Mouse (Mus musculus): ENCODE results near the gene Nme8.
A peak's percentile ranks its signal among the peaks of the same experiment; 100 is the strongest.

Nme8 gene

DNA sequence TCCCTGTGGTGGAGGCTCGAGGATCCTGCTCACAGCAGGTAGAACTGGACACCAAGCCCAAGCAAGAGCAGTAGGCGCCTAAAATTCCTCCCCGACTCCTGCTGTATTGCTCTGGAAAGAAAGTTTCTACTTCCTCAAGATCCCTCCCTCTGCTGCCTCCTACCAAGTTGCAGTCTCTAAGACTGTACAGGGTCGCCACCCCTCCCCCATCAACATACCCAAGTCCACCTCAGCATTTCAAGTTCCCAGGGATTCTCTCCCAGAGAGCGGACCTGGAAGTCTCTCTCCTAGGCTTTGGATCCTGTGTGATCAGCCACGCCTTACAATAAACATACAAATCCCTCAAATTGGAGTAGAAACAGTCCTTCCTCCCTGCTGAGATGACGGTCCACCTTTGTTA is at the start of gene Nme8:
Gene Nme8 (minus strand): TSS at position 5 of the 400 bp plus-strand sequence.
- no peak for DNase-seq

DNA sequence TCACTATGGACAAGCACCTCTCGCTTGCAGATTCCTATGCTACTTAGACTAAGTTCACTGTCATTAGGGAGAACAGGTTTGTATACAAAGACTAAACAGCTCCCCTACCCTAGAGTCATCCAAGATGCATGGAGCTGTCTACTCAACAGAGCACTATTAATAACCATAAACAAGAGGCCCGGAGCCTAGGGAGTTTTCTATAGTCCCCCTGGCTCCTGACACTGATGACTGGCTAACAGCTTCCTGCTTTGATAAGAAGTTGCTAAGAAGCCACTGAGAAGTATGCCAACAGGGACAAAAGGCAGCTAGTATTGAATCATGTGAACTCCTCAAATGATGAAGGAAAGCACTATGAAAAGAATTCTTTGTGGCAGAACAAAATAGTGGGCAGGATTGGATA is 48.1 kb upstream of the Nme8 start:
- no peak for DNase-seq

DNA sequence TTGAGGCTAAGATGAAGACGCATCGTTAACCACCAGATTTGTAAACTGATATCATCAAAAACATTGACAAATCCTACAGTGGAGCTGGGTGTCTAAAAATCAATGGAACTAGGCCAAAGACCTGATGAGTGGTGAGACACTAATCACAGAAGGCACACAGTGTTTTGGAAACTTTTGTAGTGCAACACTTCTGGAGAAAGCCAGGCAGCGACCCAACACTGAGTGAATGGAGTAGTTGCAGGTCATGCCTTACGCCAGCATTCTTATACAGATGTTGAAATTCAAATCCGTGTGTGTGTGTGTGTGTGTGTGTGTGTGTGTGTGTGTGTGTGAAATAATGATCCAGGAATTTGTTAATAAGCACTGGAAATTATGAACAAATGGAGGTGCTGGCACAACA is 46.9 kb upstream of the Nme8 start:
- DNase-seq = no peak

DNA sequence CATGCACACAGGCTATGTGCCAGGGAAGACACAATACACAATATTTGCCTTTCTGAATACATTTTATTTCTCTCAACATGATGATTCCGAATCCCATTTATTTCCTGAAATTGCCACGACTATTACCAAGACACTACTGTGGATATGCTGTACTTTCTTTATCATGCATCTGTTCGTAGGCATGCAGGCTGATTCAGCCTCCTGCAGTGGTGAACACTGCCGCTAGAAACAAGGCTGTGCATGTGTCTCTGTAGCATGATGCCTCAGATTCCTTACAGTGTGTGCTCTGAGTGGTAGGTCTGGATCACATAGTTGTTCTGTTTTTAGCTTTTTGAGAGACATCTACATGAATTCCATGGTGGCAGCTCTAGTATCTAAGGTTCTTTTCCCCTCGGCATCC is 37.0 kb upstream of the Nme8 start:
- no peak for DNase-seq

DNA sequence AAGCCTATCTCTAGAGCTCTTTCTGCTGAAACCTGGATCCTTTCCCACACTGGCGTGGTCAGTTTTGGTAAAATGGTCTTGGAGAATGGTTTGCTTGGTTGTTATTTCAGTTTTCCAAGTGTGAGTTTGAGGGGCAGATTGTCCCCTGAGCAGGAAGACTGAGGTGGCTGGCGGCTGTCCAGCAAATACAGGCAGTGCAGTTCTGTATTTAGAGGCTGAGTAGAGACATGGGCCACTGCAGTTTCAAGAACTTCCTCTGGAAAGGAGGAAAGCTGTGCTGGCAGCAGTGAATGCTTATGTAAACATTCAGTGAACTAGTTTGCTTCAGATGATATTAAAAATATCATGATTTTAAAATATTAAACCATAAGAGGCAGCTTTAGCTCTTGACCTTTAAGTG is 33.2 kb upstream of the Nme8 start:
- DNase-seq = no peak

DNA sequence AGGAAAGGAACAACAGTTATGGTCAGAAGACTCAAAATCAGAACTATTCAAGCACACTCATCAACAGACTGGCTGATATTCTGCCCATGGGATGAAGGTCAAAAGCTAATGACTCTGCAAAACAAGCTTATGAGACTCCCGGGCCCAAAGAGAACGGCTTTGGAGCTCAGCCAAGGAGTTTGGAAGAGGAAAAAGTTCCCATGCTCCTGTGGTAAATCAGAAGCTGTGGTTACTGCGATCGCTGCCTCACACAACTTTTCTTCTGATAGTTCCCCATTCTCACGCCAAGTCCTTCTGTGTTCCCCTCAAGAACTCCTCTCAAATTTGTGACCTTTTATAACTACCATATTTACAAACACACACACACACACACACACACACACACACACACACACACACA is 21.4 kb upstream of the Nme8 start:
- no peak for DNase-seq

DNA sequence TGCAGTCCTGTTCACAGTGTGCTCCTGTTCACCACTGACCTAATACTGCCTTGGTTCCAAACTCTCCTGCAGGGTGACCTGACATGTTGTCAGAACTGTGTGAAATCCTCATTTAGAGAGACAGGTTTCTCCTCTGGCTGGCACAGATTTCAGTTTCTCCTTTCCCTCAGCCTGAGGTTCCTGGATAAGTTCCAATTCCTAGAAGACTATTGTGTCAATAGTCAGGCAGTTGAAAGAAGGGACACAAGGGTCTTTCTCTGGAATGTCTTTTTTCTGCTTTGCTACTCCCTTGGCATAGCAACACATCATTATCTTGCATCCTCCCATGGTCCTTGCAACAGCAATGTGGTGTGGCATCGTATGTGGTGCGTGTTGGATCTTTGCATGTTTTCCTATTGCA is 19.6 kb upstream of the Nme8 start:
- no peak for DNase-seq

DNA sequence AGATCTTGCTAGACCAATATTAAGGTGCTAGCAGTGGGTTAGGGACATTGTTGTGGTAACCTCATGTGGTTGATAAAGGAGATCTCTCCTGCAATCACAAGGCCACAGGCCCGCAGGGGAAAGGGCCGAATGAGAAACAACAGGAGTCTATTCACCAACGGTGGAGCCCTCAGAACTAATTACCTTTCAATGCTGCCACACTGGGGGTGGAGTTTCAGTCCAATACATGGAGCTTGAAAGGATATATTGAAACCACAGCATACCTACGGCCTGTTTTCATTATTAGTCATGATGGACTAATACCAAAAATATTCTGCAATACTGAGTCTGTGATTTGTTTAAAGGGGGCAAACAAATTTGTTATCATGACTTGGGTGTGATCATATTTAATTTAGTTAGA is 6.2 kb upstream of the Nme8 start:
- DNase-seq = no peak

DNA sequence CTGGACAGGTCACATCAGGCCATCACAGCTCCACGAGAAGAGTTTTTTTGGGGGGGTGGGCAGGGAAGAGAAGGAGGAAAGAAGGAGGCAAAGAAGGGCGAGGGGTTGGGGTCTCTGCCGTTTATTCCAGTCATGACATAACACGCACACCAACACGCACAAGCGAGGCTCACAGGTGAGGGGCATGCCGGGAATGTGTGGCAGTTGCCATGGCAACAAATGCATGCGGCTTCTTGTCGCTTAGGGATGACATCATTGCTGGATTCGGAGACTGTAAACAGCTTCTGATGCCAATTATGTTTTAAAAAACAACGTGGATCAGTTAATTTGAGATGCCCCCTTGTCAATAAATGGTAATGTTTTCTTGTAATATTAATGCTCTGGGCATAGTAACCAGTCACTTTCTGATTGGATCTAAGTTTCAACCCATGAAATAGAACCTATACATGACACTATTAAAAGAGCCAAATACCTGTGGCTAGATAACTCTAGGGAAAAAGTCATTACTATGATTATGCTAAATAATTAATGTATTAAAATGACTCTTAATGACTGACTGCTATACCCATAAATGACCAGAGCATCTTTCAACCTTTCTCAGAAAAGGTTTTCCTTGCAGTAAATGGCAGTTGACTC is 4.0 kb upstream of the Nme8 start:
- DNase-seq = no peak

DNA sequence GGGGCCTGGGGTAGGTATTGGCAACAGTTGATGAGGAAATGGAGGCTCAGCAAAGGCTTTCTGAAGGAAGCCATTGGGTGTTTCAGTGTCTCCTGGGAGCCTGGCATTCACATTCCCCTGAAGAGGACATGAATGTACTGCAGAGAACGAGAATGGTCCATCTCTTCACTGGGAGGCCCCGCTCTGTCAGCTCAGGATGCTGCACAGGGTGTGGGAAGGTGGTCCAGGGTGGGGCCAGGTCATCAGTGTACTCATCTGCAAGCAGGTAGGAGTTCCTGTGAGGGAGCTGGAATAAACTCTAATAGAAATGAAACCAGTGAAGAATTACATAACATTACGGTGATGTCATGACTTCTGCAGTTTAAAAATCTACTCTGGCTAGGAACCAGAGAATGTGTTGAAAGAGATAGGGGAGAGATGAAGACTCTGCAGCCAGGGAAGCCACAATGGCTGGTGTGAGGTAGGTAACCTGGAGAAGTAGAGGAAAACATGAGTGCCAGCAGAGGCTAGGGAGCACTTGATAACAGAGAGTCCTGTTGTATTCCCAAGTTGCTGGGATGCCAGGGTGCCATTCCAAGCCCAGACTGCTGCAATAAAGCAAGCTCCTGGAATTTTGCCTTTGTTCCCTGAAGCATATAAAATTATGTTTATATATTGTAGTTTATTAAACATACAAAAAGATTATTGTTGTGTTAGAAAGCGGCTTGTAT is 3.3 kb upstream of the Nme8 start:
- DNase-seq = no peak

DNA sequence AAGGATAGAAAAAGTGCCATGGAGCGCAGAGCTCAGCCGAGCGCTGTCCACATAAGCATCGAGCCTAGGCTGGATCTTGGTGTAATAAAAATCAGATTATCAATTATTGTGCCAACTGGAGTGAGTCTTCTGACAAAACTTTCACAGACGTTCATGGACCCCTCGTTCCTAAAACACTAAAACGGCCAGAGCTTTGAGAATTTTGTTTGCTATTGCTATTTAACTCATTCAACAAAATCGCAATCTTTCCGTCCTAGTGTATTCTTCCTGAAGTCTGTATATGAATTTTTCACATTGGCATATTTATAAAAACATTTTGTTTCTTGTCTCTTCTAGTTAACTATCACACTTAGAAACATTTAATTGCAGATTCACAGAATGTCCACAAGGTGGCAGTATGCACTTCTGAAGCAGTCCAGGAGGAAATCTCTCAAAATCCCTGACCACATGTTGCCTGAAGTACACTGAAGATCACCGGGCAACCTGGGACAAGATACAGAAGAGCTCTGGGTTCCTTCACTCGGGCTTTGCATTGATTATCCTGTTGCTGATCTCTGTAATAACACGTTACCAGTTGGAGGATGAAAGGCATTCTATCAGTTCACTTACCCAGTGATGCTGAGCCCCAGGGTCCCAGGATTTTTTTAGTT is 1.1 kb upstream of the Nme8 start:
- DNase-seq = no peak

DNA sequence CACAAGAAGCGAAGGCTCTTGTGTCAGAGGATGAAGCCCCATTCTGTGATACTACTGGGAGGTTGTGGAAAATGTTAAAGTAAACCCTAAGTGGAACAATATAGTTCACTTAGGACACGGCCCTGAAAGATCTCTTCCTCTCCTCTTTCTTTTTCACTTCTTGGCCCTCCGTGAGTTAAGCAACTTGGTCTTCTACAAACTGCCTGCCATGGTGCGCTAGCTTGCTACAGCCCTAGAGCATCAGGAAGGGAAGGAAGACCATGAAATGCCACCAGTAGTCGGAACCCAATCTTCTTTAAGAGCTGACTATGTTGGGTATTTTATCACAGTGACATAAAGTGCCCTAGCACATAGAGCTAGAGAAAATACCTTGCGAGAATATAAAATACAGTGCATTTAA is 7.2 kb downstream of the Nme8 start:
- DNase-seq = no peak

DNA sequence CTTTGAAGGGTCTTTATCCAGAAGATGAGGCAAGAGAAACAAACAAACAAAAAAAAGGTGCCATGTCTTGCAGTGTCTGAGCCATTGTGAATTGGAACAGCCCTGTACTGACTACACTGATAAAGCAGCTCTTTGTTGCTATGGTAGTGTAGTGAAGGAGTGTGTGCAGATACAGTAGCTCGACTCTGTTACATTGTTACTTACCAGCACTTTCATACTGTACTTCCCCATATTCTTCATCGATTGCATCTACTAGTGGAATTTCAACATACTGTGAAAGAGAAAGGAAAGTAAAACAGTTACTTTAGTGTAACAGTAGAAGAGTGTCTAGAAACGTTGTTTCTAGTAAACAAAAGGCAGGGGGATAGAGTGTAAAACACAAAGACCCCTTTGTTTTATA is 7.6 kb downstream of the Nme8 start:
- DNase-seq = no peak

DNA sequence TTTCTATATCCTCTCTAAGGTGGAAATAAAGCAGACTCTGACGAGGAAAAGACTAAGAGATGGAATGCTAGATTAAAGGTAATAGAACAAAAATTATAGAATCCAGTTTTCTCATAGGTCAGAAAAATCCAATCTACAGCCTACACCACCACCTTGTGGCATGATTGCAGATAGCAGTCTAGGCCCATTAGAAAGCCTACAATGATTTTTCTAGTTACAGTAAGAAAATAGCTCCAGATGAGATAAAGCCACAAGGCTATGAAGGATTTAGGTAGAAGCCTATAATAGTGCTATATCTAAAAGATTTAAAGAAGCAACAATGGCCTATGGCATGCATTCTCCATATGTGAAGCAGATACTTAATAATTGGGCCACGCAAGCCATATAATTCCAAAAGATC is 13.6 kb downstream of the Nme8 start:
- peak; percentile 8 for DNase-seq

DNA sequence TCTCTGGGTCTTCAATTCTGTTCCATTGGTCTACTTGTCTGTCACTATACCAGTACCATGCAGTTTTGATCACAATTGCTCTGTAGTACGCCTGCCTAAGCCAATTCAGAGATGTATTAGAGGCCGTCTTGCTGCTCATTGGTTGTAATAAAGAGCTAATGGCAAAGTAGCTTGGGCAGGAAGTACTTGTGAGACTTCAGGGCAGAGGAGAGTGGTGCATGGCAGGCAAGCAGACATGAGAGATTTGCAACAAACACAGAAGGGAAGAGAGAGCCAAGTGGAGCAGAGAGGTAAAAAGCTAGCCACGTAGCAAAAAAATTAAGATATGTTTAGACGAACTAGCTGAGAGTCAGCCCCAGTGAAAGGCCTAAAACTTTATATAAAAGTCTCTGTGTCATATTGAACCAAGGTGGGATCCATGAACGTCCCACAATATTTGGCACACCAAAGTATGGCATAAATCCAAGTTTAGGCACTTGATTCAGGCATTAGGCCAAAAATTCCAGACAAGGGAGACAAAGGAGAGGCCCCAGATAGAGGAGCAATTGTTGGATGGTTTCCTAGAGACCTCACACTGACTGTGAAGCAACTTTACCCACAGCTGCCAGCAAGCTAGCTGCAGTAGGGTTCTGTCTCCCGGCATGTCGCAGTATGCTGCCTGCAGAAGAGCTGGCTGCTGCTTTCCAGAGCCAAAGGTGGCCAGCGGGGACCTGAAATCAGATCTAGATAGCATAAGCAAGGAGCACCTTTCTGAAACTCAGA is 14.5 kb downstream of the Nme8 start:
- no peak for DNase-seq

DNA sequence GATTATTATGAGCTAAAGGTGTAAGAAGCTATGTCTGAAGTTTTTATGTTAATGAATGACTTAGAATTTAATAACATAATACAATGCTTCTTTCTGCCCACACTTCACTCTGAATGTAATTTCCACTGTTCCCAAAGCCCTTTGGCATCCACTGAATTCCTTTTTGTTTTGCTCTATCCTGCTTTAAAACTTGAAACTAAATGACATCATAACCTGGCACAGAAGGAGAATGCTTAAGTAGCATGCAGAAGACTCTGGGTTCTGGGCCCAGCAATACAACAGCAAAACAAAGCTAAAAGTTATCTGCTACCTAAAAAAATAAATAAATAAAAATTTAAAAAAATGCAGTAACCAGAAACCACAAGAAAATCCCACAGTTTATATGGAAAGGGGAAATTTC is 23.0 kb downstream of the Nme8 start:
- DNase-seq = no peak

DNA sequence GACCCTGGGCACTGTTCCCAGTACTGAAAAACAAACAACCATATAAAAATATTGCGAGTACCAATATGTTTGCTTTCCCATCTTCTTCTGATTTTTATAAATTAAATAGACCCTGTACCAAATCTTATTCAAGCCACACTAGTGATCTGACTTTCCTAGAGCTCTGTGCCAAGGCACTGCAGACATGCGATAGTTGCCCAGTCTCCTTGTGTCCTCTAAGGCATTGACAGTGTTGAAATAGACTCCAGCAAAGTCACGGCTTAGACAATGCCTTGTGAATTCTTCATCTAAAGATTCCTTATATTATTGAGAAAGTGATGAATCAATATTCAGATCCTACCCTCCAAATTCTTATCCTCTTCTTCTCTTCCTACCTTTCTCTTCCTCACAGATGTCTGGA is 23.6 kb downstream of the Nme8 start:
- no peak for DNase-seq

DNA sequence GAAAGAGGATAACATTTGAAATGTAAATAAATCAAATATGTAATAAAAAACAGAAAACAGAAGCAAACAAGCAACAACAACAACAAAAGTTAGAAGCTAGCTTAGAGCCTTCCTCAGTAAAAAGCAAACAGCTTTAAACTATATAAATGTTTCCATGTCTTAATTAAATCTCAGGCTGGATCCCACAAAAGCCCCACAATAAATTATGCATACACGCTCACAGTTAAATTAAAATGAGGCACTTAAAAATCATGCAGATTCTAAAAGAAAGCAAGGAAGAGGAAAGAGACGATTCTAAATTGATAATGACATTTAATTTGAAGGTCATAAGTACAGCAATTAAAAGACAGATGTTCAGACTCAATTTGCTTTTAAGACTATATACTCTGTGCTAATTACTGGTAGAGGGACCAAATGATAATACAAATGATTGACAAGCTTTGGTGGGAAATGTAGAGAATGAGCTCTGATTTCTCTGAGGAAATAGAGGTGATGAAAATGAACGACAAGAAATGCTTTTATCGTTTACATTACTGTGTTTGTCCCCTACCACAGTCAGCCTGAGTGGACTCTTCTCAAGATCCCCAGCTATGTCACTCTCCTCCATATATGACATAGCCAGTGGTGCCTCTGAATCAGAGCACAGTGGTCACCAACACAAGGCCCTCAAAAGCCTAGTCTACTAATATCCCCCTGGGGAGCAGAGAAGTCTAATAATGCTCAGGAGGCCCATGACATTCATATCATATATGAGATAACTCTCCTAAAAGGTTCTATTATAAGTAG is 29.0 kb downstream of the Nme8 start:
- no peak for DNase-seq

DNA sequence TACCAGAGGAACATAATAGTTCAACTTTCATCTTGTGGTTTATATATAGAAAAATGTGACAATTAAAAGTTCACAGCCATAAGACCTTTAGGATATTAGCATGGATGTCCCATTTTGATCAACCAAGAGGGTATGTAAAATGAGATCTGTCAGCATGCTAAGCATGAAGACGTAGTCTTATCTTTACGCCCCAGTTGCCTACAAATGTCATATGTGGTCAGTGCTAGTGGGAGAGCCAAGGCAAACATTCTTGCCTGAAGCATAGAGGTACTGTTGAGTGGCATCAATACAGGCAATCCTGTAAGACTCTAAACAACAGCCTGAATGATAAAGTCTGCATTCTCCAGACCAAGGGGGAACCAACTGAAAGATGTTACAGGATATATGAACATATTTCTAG is 45.2 kb downstream of the Nme8 start:
- no peak for DNase-seq

DNA sequence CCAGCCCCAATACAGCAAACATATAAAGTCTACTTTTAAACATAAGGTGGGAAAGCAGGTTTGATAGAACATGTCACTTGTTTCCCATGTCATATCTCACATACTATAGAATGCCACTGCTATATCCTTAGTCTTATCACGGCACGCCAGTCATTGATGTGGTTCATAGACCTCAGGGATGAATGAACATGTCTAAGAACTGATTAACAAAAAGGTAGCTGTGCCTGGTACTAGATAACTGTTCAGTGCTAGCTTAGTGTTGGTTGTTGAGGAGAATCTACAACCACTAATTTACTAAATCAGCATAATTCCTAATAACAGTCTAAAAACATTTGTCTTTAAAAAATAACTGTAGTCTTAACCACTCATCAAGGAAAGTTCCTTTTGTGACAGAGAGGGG is 47.8 kb downstream of the Nme8 start:
- DNase-seq = no peak

DNA sequence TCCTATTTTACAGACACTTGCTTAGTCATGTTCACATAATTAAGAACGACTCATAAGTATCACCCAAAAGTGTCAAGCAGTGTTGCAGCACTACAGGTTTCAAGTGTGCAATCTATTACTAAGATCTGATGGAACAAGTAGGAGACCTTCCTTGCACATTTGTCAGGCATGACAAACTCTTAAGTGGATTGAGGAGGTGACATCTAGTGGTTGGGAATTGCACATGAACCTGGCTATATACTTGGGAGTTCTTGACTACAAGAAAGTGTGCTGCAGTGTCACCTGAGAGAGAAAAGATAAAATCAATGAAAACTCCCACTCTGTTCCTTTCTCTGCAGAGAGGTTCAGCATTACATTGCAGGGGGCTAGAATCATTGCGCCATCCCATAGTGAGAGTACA is 53.4 kb downstream of the Nme8 start:
- no peak for DNase-seq

DNA sequence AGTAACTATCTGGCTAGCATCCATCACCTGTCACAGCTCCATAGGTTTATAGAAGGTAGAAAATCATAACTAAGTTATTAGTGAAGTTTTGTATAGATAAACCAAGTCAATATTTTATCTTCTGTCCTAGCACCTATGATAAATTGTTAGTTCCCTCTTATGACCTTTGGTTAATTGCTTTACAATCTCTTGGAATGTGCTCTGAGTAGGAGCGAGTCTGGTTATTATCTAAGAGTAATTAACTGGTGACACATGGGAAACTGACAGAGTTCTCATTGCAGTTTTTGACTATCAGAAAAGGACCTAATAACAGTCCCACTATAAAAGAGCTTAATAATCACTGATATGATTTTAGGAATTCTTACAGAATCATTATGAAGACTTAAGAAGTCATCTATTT is 54.1 kb downstream of the Nme8 start:
- DNase-seq = no peak
